Mouse (Mus musculus) CD4-positive, CD25-positive, alpha-beta regulatory T cell, adult 2 months (primary cell): ENCODE results near the gene Smpd3.
A peak's percentile ranks its signal among the peaks of the same experiment; 100 is the strongest.

Source experiments
- DNase-seq: peaks from one replicate; pipeline ENCODE4 v3.0.0-alpha.2; 2012; ENCODE audit warnings: low read depth, low spot score

Gene Smpd3

GRCm38 (mm10) chr8:106232751-106233150 lies 105.0 kb downstream of the Smpd3 start:
- peak; percentile 21 for DNase-seq

- DNase-seq = no peak
Observed at GRCm38 (mm10) chr8:106231536-106231935, 106.3 kb downstream of the Smpd3 start.

GRCm38 (mm10) chr8:106226589-106226988 lies 111.2 kb downstream of the Smpd3 start:
- DNase-seq = peak; percentile 75

DNA sequence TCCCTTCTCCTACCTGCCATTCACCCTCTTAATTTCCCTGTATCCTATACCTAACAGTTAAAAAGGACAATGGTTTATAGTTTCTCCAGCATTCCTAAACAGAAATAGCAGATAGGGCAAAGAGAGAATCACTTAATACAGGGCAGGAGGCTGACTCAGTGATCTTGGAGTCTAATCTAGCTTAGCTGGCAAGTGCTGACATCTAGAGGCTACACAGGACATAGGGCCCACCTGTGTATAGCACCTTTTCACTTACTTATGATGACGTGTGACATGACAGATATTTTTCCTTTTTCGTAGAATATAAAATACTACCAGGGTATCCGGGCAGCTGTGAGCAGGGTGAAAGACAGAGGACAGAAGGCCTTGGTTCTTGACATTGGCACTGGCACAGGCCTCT lies 118.2 kb downstream of the Smpd3 start:
- DNase-seq = no peak

- no peak for DNase-seq
Observed at GRCm38 (mm10) chr8:106213959-106214358, 123.8 kb downstream of the Smpd3 start.

DNA sequence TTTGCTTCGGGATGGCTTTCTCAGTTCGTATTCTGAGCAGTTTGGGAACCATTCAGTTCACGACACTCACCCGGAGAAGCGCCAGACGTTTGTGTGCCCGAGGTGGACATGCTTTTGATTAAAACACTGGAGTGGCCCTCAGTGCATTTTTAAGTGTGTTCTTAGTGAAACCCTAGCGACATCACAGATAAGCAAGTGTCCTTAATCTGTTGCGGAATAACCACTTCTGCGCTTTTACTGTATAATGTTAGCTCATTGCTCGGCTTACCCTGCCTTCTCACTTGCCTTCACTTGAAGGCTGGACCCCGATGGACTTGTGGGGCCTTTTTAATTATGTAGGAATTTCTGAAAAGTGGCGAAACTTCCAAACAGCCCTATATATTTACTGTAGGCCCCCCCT lies 126.4 kb downstream of the Smpd3 start:
- DNase-seq = no peak

- peak; percentile 94 for DNase-seq
Observed at GRCm38 (mm10) chr8:106210821-106211345, 126.9 kb downstream of the Smpd3 start, which contains the start of the genes Slc7a6os and Prmt7. Gene Slc7a6os, minus strand, starts transcription at chr8:106210935. Gene Prmt7, plus strand, starts transcription at chr8:106210936.

GRCm38 (mm10) chr8:106210035-106210731 lies 127.6 kb downstream of the Smpd3 start:
- DNase-seq = peak; percentile 40
